Mouse (Mus musculus) small intestine, adult 2 months (tissue): ENCODE results near the gene Prx.

Experiments
- CTCF ChIP-seq: fragments of 200-500 bp; IDR thresholded peaks from 2 replicates; pipeline ENCODE4 v1.5.1; 2012; ENCODE audit warnings: low read depth, mild to moderate bottlenecking, control low read depth, inconsistent platforms, low read length, moderate library complexity, mixed read lengths; ENCODE audit not compliant: insufficient replicate concordance, insufficient read length; ENCODE audit errors: extremely low read depth
- POLR2A ChIP-seq: fragments of 200-500 bp; IDR thresholded peaks from 2 replicates; pipeline ENCODE4 v1.6.1; 2012; ENCODE audit warnings: low read depth, mild to moderate bottlenecking, control low read depth, inconsistent platforms, low read length, moderate library complexity

GRCm38 (mm10) chr7:27471390-27472120 is 27.6 kb upstream of the Prx start:
- TF ChIP-seq CTCF (no peak), POLR2A (no peak)
